Mouse (Mus musculus): Measurements from ENCODE around the gene Tmem14c.

Gene Tmem14c

DNA sequence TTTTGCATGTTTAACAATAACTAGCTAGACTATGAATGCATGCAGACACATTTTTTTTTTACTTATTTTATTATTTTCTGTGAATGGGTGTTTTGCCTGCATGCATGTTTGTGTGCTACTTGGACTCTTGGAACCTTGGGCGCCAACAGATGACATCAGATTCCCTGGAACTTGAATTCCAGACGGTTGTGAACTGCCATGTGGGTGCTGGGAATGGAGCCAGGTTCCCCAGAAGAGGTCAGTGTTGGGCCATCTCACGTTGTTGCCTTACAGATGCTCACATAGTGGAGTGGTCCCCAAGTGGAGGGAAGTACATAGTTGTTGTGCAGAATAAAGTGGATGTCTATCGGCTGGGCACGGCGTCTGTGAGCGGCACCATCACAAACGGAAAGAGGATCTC is 7.1 kb upstream of the Tmem14c start:
- DNase-seq (ENCODE audit: low spot score), result no peak

DNA sequence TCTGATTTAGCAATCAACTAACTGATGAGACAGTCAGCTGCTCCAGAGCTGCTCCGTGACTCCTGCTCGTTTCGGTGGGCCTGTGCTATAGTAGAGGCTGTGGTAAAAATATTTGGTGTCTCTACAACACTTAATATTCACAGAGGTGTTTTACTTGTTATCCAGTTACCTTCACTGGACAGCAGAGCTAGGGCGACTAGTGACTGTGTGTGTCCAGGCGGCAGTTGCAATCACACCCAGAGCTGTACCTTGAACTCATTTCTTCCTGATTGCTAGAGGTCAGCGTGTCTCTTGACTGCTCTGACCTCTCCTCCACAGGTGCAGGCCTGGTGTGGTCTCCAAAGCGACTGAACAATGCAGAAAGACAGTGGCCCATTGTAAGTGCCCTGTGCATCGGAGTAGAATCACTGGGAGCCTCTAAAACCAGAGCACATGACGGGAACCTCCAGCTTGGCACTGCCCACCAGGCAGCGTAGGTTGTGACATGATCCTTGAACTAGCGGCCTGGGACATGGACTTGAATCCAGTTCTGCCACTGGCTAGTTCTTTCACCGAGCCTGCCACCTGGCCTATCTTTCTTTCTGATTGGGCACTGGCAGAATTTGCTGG is 809 bp downstream of the Tmem14c start:
- no peak for DNase-seq (ENCODE audit: low spot score)

DNA sequence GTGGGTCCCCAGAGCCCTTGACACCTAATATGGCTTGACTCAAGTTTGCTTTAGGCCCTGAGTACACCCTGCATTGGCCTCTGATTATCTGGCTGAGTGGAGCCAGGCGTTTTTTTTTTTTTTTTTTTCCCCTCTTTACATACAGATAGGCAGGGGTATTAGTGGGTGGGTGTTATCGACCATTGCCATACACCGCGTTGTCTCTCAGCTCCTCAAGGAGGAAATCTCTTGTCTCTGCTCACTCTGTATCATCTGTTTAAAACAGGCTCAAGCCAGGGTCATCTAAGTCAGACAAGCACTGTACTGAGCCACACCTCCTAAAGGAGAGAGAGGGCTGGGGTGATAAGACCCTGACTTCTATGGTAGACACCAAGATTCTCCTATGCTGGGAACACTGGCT is 1.7 kb downstream of the Tmem14c start:
- no peak for DNase-seq (ENCODE audit: low spot score)

DNA sequence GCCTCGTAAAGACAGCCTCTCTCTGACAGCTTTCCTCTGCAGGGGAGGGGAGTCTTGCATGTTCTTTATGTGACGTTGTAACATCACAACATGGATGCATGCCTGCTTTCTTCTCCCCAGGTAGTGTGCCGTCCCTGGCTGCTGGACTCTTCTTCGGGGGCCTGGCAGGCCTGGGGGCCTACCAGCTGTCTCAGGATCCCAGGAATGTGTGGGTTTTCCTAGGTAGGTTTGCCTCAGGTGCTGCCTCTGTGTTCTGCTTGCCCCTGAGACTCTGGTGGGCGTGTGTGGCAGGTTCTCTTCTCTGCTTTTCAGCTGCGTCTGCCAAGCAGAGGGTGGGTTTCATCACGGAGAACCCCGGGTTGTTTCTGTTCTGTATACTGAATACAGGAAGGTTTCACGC is 2.1 kb downstream of the Tmem14c start:
- no peak for DNase-seq (ENCODE audit: low spot score)

DNA sequence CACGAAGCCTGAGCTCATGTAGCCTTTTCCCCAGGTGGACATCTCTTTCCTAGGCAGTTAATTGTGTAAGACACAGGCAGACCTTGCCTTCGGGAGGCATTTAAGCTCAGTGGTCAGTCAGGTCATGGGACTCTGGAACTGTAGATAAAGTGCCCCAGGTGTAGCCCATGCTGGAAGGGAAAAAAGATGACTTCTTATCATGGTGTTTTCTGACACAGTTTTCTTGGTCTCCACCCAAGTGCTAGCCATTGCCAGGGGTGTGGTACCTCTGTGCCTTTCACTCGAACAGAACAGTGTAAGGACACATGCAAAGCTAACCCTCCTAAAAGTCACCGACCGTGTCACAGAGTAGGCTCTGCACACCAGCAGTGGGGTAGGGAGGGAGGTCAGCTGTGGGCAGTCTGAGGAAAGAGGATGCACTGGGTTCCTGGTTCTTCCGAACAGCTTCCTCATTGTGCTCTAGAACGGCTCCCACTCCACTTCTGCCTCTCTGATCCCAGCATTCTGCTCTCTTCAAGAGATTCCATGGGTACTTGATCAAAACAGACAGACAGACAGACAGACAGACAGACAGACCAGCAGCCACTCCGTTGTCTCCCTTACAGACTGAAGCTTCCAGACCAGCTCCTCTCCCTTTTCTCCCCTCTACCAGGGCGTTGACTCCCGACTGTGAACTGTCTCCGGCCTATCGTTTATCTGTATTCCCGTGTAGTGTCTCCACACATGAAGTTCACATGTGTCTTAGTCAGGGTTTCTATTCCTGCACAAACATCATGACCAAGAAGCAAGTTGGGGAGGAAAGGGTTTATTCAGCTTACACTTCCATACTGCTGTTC is 2.9 kb downstream of the Tmem14c start:
- DNase-seq (ENCODE audit: low spot score), result no peak

DNA sequence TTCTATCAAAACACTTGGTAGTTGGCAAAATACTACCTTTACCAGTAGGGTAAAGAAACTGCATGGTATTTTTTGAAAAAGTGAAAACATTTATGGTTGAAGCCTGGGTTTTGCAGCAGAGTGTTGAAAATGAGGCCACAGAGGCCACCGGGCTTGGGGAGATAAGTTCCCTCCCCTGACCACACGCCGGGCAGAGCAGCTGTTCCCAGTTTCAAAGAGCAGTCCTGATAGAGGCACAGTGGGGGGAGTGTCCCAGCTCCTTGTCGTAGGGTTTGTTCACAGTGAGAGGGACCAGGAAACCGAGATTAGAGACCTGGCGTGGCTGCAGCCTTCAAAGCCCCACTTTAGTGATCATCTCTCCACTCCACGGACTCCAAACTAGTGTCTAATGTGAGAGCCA is 4.4 kb downstream of the Tmem14c start:
- DNase-seq (ENCODE audit: low spot score), result no peak

DNA sequence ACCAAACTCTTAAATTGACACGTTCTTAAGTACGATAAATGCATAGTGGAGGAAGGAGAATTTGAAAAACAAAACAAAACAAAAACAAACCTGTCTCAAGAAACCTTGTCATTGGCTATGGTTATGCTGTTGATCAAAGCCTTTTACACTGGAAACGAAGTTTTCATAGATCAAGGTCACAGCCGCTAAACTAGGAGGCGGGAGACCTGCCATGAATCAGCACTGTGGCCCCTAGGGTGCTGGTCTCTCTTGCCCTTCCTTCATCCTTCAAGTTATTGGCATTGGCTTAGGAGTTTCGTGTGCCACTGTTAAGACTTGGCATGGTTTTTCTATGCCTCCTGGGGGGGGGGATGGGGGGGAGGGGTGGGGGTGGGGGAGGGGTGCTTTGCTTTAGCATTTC is 5.5 kb downstream of the Tmem14c start:
- no peak for DNase-seq (ENCODE audit: low spot score)

DNA sequence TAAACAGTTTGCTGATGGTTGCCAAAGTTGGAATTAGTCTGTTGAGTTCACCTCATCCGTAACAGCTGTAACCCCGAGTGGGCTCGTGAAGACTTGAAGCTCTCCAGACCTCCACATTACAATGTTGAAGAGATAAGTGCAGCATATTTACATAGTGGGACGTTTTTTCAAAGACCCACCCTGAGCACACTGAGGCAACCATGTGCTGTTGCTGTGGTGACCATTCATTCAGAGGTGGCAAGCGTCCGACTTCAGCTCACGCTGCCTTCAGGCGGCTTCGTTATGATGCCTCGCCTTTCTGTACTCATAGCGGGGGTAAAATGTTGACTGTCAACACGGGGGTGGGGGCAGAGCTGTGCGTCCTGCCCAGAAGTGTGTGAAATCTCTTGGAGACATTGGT is 6.0 kb downstream of the Tmem14c start:
- DNase-seq (ENCODE audit: low spot score), result no peak

DNA sequence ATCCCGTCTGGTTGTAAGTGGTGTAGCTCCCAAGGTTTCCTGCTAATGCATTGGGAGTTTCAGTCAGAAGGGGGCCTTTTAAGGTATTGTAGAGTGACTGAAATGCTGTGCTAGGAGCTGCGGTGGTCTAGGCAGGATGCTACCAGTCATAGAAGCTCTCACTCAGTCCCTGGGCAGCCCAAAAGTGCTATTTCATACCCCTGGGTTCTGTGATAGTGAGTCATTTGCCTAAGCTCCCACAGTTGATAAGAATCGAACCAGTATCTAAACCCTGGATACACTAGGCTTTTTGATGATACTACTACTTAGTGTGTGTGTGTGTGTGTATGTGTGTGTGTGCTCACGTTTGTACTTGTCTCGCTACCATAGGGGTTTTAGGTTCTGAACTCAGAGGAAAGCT is 14.0 kb downstream of the Tmem14c start:
- DNase-seq (ENCODE audit: low spot score), result no peak

DNA sequence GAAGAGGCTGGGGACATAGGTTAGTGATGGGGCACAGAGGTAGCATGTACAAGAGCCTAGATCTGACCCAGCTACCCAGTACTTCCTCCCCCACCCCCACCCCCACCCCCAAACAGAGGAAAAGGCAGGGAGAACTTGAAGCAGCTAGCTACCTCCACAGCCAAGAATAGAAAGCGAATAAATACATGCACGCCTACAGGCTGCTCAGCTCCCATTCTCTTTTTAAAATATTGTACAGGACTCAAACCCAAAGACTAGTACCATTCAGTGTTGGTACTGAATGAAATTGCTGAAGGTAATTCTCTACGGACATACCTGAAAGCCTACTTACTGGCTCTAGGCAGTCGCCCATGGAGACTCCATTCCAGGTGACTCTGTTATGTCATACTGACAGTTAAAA is 26.4 kb downstream of the Tmem14c start:
- DNase-seq (ENCODE audit: low spot score), result no peak

DNA sequence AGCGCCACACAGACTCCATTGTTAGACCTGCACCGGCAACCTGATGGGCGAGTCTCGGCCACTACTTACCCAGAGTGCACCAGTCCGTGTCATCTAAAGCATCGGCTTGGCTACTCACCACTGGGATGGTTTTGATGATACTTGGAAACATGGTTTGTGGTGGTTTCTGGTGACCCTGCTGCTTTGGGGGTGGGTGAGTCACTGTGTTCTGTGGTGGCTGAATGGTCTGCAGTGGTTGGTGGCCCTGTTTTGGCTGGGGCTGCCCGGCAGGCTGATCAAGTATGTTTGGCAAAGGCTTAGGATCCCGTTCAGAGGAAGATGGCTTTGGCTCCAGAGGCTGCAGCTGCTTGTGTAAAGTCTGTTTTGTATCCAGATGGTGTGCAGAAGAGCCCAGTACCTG is 29.8 kb downstream of the Tmem14c start:
- no peak for DNase-seq (ENCODE audit: low spot score)

DNA sequence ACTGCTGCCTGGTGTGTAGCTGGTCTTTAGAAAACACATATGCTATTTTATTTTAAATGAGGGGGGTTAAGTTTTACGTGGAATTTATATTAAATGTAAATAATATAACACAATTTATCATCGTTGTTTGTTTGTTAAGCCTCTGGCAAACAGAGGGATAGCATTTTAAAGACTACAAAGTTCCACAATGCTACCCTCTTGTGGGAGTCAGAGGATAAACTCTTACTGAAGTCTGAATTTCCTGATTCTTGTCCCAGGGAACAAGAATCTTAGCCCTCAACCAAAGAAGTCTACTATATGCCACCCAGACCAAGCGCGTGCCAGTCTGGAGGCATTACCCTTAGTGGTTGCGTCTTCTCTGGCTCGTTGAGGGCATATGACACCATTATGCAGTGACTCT is 31.2 kb downstream of the Tmem14c start:
- DNase-seq (ENCODE audit: low spot score), result no peak

DNA sequence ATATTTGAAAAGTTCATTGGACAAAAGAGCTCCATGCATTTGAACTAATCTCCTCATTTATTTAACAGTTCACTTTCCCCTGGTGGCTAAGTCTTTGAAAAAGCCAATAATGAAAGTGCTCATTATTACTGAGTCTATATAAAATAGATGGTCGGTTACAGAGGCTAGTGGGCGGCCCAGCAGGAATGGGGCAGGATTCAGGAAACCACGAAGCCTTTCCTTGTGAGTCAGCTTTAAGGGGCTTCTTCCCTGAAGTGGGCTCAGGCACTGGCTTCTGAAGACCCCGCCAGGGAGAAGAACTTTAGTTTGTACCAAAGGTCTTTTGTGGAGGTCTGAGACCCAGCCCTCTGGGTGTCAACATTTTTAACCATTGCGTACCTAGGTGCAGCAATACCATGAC is 35.9 kb downstream of the Tmem14c start:
- no peak for DNase-seq (ENCODE audit: low spot score)

DNA sequence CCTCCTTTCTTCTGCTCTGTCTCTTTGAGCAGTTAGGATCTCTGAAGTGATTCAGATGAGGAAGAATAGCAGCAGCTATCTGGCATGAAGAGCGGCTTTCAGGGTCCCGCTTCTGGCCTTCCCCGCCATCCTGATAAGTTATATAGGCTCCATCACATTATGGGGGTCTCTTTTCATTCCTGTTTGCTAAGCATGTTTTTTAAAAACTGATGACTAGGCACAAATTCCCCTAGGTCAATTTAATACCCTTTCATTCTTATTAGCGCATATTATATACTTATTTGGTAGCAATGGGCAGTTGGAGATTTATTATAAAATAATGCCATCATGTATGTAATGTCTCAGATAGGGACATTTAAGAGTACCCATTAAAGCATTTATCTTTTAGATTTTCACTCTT is 51.5 kb downstream of the Tmem14c start:
- no peak for DNase-seq (ENCODE audit: low spot score)

DNA sequence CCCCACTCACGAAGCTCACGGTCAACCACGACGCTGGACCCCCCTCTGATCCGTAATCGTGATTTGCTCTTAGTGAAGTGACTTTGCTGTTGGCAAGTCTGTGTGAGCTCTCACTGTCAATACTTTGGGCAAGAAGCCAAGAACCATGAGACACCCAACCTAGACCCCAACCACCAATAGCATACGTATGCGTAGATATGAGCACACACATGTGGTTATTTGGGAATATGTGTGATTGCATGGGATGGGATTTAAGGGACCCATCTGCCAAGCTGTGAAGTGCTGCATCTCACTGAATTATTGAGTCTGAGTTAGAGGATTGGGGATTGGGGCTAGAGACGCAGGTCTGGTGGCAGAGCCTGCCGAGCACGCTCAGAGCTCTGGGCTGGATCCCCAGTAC is 55.5 kb downstream of the Tmem14c start:
- no peak for DNase-seq (ENCODE audit: low spot score)
